Mouse (Mus musculus) lung, embryonic 16.5 days (tissue): ENCODE results near the gene Rpl10. TPM values are rescaled to one million over a fixed set of nuclear protein-coding genes. Genes with fewer than 3 reads are reported as not detected.

ENCODE experiments used
- ATAC-seq: fragments of 200-750 bp; cut with Nextera tagmentation; 2 replicates; pipeline ENCODE4 v1.8.0; 2017; ENCODE audit warnings: low read depth, mild to moderate bottlenecking, moderate library complexity
- H3K27ac ChIP-seq: fragments of 300-500 bp; sonication (generic); 2 replicates; pipeline ENCODE4 v1.5.1; 2014; ENCODE audit warnings: mild to moderate bottlenecking, control low read depth, low read length
- H3K27me3 ChIP-seq: fragments of 300-500 bp; sonication (generic); 2 replicates; pipeline ENCODE4 v1.6.1; 2014; ENCODE audit warnings: low read depth, low read length, mixed read lengths; ENCODE audit not compliant: control insufficient read depth, insufficient read depth
- H3K36me3 ChIP-seq: fragments of 300-500 bp; sonication (generic); 2 replicates; pipeline ENCODE4 v1.6.1; 2014; ENCODE audit warnings: low read length; ENCODE audit not compliant: control insufficient read depth, insufficient read depth
- H3K4me1 ChIP-seq: fragments of 300-500 bp; sonication (generic); replicated peaks from 2 replicates; pipeline ENCODE4 v1.6.1; 2014; ENCODE audit warnings: low read length, mixed read lengths; ENCODE audit not compliant: control insufficient read depth, insufficient read depth
- H3K4me2 ChIP-seq: fragments of 300-500 bp; sonication (generic); 2 replicates; pipeline ENCODE4 v1.6.1; 2014; ENCODE audit warnings: low read depth, low read length, control low read depth
- H3K4me3 ChIP-seq: fragments of 300-500 bp; sonication (generic); 2 replicates; pipeline ENCODE4 v1.5.1; 2014; ENCODE audit warnings: mild to moderate bottlenecking, low read length, control low read depth
- H3K9ac ChIP-seq: fragments of 300-500 bp; sonication (generic); 2 replicates; pipeline ENCODE4 v1.6.1; 2014; ENCODE audit warnings: low read length, control low read depth
- H3K9me3 ChIP-seq: fragments of 300-500 bp; sonication (generic); 2 replicates; pipeline ENCODE4 v1.6.1; 2016; ENCODE audit warnings: low read length; ENCODE audit not compliant: control insufficient read depth
- WGBS: fragments of 180-500 bp; shearing (Covaris S2); extraction: QIAGEN DNeasy Blood & Tissue Kit; methylation state at CpG from one replicate; pipeline ENCODE4 v1.1.7; 2014; 5-methylcytosine and 5-hydroxymethylcytosine counted together
- polyA plus RNA-seq: library from polyadenylated mRNA; unstranded; fragments of >200 nt; fragmentation: Nextera tagmentation; extraction: Ambion mirVana; gene quantifications from 2 replicates; pipeline ENCODE4 v1.2.1, GENCODE M21; 2015

Gene Rpl10
- polyA plus RNA-seq, 1 experiment from 2014 or later = 850 TPM

DNA sequence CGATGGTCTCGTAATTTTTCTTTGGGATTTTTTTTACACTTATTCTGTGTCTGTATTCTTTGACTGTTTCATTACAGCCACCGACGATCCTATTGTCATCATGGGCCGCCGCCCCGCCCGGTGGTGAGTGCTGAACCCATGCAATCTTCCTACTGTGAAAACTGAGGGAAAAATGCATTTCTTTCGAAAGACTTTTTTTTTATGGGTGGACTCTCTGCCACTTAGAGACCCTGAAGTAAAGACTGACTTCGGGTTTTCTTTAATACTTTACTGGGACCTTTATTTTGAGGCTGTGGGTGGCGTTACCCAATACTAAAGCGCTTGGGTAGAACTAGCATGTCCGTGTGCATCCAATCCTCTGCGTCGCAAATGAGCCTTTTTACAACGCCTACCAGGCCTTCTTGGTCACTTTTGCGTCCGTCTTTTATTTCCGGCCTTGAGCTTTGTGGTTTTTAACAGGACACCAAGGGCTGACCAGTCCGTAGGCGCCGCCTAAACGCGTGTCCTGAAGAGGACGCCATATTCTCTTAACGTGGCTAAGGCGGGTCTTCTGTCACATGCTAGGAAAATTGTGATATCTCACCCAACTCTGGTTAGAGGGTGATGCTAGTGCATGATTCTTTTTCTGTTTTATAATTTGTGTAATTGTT is 415 bp downstream of the Rpl10 start:
- no peak for ATAC-seq
- peaks cover 4% of the 10 kb centered on the region; the same call in 1 of the 2 replicates for H3K36me3 ChIP-seq

DNA sequence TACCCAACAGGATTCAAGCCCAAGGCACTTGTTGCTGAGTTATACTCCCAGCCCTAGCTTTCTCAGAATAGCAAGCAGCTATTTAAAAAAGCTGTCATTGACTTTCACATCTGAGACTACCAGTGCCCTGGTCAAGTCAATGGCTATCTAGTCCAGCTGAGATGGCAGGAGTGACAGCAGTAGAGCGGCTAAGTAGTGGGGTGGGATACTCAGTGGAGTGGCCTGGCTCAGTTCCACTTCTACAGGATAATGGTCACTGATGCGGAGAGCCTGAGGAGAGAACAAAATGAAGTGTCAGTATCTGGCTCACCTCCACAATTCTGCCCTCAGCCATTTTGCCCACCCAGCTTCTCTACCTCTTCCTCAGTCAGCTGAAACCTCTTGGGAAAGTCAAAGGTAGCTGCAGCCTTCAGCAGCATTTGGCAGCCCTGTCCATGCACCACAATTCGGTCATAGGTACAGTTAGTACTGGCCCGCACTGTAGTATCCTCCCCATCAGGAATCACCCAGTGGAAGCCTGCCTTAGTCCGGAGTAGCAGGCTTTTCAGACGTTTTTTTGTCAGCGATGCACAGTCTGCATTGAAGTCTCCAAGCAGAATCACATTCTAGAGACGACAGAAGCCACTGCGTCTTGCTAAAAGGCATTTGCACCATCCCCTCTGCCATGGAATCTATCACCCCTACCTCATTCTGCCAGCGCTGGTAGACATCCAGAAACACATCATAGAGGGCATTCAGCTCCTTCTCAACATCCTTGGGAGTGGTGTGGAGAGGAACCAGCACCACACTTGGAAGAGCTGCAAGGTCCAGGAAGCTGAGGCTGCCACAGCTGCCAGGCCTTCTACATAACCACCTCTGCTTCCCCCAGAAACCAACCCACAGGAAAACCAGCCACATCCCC is 3.1 kb downstream of the Rpl10 start:
- H3K9ac ChIP-seq = no peak overlapping the region
- no peaks in the 10 kb centered on the region for H3K9me3 ChIP-seq
- no peak overlapping the region for H3K4me2 ChIP-seq
- H3K36me3 ChIP-seq = peaks cover 4% of the 10 kb centered on the region; the same call in 1 of the 2 replicates
- H3K27me3 ChIP-seq = no peaks in the 10 kb centered on the region
- WGBS = 22% methylated on average over 10 of the region's 10 CpGs
- H3K4me1 ChIP-seq = 0 out of 2 replicates have a peak, but pooled peaks cover 2% of the 10 kb centered on the region
- H3K4me3 ChIP-seq = no peak overlapping the region
- ATAC-seq = no peak
- no peak overlapping the region for H3K27ac ChIP-seq

More for the DNA sequence above, 415 bp downstream of the Rpl10 start:
- Histone ChIP-seq H3K27me3 (no peaks in the 10 kb centered on the region), H3K4me2 (peak overlapping the region; percentile 56), H3K9ac (peak overlapping the region; percentile 79), H3K4me1 (0 out of 2 replicates have a peak, but pooled peaks cover 2% of the 10 kb centered on the region), H3K27ac (peak overlapping the region; percentile 68), H3K4me3 (peak overlapping the region; percentile 65), H3K9me3 (no peaks in the 10 kb centered on the region)
- WGBS = 13% methylated on average over 27 of the region's 27 CpGs

DNA sequence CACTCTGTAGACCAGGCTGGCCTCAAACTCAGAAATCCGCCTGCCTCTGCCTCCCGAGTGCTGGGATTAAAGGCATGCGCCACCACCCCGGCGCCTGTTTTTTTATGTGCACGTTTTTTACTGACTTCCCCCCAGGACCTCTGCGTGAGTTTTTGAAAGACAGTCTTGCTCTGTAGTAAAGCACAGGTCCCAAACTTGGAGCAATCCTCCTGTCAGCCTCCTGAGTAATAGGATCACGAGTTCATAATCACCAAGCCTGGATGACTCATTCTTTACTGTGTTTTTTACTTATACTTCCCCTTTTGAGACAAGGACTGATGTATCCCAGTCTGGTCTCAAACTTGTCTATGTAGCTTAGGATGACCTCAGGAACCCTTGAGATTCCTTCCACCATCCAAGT is 7.3 kb downstream of the Rpl10 start:
- no peaks in the 10 kb centered on the region; the same call in 1 of the 2 replicates for H3K4me1 ChIP-seq
- H3K27ac ChIP-seq = no peak overlapping the region
- H3K36me3 ChIP-seq = no peaks in the 10 kb centered on the region
- no peaks in the 10 kb centered on the region for H3K27me3 ChIP-seq
- no peak for ATAC-seq
- no peak overlapping the region for H3K9ac ChIP-seq
- no peak overlapping the region for H3K4me3 ChIP-seq
- 62% methylated on average over 7 of the region's 8 CpGs for WGBS
- H3K4me2 ChIP-seq = no peak overlapping the region
- H3K9me3 ChIP-seq = no peaks in the 10 kb centered on the region

DNA sequence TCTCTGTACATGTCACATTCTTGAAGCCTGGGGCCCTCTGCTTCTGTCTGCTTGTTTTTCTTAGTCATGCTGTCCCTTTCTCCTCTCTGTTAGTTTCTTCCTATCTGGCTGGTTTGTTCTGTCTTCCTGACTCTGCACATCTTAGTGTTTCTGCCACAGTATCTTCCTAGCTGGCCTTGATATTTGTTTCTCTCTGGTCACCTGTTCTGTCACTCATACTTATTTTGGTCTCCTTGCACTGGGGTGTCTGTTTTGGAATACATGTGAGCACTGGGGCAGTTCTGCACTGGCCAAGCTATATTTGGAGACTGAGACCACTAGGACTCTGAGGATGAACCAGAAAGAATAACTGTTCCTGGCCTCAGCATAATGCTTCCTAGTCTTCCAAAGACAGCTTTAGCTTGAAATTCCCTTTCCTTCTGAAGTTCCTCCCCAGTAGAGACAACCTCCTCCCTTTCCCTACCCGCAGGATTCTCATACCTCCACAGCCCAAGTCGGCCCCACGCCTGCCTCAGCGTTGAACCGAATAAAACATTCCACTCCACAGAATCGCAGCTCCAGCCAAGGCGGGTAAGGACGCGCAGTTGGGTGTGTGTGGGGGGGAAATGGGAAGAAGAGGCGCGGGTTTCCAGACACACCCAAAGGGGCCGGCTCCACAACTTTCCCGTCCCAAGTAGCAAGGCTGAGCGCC is 10.6 kb downstream of the Rpl10 start:
- Histone ChIP-seq H3K4me3 (peak overlapping the region; percentile 64), H3K4me1 (peaks cover 4% of the 10 kb centered on the region; the same call in 1 of the 2 replicates), H3K27ac (peak overlapping the region; percentile 81), H3K4me2 (peak overlapping the region; percentile 78), H3K27me3 (no peaks in the 10 kb centered on the region), H3K36me3 (no peaks in the 10 kb centered on the region), H3K9ac (peak overlapping the region; percentile 77), H3K9me3 (no peaks in the 10 kb centered on the region)
- ATAC-seq = 0 out of 2 replicates have a peak, but pooled peaks have one; percentile 1
- 13% methylated on average over 11 of the region's 14 CpGs for WGBS

DNA sequence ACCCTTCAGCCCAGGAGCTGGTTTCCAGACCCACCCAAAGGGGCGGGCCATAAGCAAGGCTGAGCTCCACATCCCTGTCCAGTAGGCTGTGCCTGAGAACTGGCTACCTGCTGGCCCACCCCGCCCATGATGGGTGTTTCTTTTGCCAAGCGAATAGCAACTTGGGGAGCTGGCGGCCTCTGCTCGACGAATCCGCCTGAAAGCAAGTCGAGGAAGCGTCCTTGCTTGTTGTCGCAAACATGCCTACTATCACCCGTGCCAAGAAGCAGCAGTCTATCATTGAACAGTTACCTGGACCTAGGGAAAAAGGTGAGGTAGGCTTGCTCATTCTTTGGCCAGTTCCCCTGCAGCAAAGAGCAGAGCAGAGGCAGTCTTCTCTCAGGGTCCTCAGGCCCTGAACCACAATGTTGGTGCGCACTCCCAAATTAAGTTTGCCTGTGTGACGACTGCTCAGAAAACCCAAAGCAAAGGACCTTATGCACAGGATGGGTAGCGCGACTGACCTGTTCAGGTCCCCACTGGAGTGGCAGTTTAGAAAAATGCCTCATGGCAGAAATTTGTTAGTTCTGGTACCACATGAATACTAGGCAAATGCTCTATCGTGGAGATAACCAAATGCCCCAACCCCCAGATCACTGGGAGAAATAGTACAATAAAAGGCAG is 11.3 kb downstream of the Rpl10 start, which contains the start of the genes Taz and Dnase1l1:
Taz (plus strand) TSS at position 181 of the 663 bp plus-strand sequence.
Dnase1l1 (minus strand) TSS at position 606 of the 663 bp plus-strand sequence.
- peak within 1 kb of the TSS; percentile 93 for H3K27ac ChIP-seq
- no peaks in the 10 kb centered on the region for H3K27me3 ChIP-seq
- WGBS = 13% methylated on average over 16 of the region's 16 CpGs
- peak within 1 kb of the TSS; percentile 78 for H3K4me2 ChIP-seq
- H3K9ac ChIP-seq = peak within 1 kb of the TSS; percentile 77
- no peaks in the 10 kb centered on the region for H3K36me3 ChIP-seq
- no peaks in the 10 kb centered on the region for H3K9me3 ChIP-seq
- H3K4me3 ChIP-seq = peak within 1 kb of the TSS; percentile 64
- peak; percentile 95 for ATAC-seq
- H3K4me1 ChIP-seq = peaks cover 4% of the 10 kb centered on the region; the same call in 1 of the 2 replicates

- H3K4me1 ChIP-seq = peaks cover 4% of the 10 kb centered on the region; the same call in 1 of the 2 replicates
- no peaks in the 10 kb centered on the region for H3K27me3 ChIP-seq
- WGBS = 18% methylated on average over 39 of the region's 39 CpGs
These were observed 11.9 kb downstream of the Rpl10 start for GRCm38 (mm10) chrX:74282395-74283091.

DNA sequence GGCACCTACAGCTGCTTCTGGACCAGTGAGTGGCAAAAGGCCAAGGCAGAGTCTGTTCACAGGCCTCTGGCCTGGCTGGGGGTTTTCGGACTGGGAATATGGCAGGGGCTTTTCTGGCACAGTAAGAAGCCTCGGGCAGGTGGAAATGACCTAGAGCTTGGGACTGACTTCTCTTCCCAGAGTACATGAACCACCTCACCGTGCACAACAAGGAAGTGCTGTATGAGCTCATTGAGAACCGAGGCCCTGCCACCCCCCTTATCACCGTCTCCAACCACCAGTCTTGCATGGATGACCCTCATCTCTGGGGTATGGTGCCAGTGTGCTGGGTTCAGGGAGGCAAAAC is 12.5 kb downstream of the Rpl10 start:
- H3K4me3 ChIP-seq = peak overlapping the region; percentile 64
- H3K9ac ChIP-seq = peak overlapping the region; percentile 77
- peak overlapping the region; percentile 78 for H3K4me2 ChIP-seq
- 27% methylated on average over 5 of the region's 5 CpGs for WGBS
- ATAC-seq = no peak; the same call in none of the 2 replicates
- no peaks in the 10 kb centered on the region for H3K27me3 ChIP-seq
- no peaks in the 10 kb centered on the region for H3K36me3 ChIP-seq
- no peaks in the 10 kb centered on the region for H3K9me3 ChIP-seq
- H3K4me1 ChIP-seq = peaks cover 4% of the 10 kb centered on the region; the same call in 1 of the 2 replicates
- H3K27ac ChIP-seq = peak overlapping the region; percentile 93

More at GRCm38 (mm10) chrX:74282395-74283091, 11.9 kb downstream of the Rpl10 start:
- peak overlapping the region; percentile 77 for H3K9ac ChIP-seq
- ATAC-seq = peak; percentile 75
- H3K4me2 ChIP-seq = peak overlapping the region; percentile 78
- peak overlapping the region; percentile 93 for H3K27ac ChIP-seq
- no peaks in the 10 kb centered on the region for H3K9me3 ChIP-seq
- no peaks in the 10 kb centered on the region for H3K36me3 ChIP-seq
- peak overlapping the region; percentile 64 for H3K4me3 ChIP-seq

DNA sequence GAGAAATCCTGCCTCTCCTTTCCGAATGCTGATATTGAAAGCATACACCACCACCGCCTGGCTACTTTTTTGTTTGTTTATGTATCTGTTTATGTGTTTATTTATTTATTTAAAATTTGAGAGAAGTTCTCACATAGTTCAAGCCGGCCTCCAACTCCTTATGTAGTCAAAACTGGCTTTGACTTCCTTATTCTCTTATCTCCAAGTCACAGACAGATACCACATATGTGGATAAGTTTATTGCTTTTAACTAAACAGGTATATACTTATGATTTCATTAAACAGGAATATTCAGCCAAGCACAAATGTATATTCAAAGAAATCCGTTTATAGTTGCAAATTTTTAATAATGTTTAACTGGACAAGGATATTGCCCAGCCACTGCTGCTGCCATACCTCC is 22.8 kb downstream of the Rpl10 start:
- no peak overlapping the region for H3K9ac ChIP-seq
- H3K36me3 ChIP-seq = no peaks in the 10 kb centered on the region
- ATAC-seq = no peak
- no peak overlapping the region for H3K27ac ChIP-seq
- H3K4me2 ChIP-seq = no peak overlapping the region
- H3K9me3 ChIP-seq = no peaks in the 10 kb centered on the region
- no peak overlapping the region for H3K4me3 ChIP-seq
- no peaks in the 10 kb centered on the region for H3K27me3 ChIP-seq
- 70% methylated on average over 4 of the region's 4 CpGs for WGBS
- peaks cover 2% of the 10 kb centered on the region; the same call in 1 of the 2 replicates for H3K4me1 ChIP-seq
